24 mouse cellular contexts compared by ENCODE assay signal in the genomic region with DNA sequence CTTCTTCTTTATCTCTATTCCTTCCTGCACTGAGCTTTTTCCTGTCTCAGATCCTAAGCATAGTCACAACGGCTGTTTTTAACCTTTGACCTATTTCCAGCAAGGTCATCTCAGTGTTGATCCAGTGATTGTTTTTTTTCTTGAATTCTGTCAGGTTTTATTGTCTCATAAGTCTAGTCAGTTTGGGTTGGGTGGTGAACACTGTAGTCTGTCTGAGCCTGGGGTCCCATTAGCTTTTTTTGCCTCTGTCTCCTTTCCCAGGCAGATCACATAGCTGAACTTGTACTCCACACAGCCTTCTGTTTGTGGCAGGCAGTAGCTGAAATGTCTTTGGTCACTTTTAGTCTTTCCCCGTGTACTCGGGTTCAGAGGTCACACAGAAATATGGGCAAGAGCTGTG. TPM values are rescaled to one million over a fixed set of nuclear protein-coding genes. Genes with fewer than 3 reads are reported as not detected.
DNase-seq lines count a peak whose midpoint lies in the region; ATAC-seq and TF ChIP-seq lines count a peak whose summit lies in the region.
"Had no signal": no experiment of that assay in that cellular context is flagged by ENCODE, and none has a peak within 500 bp of the region (broad histone marks: within the 10 kb centered on the region; RNA-seq: fewer than 3 reads in every experiment).

No protein-coding gene starts in this region.

- 42% methylated on average over 3 of the region's 3 CpGs for WGBS in heart, embryonic 15.5 days
- 40% methylated on average over 3 of the region's 3 CpGs for WGBS in liver, embryonic 13.5 days (ENCODE audit: insufficient replicate concordance)

- no peaks in the 10 kb centered on the region for H3K9me3 ChIP-seq in heart, embryonic 15.5 days (replicated peaks)
- H3K9me3 ChIP-seq in ES-Bruce4 (replicated peaks; ENCODE audit: control insufficient read depth, insufficient read depth, low read length, poor library complexity, severe bottlenecking), result no peaks in the 10 kb centered on the region
- H3K9me3 ChIP-seq in liver, embryonic 13.5 days (replicated peaks), result no peaks in the 10 kb centered on the region
- H3K9me3 ChIP-seq: forebrain, embryonic 12.5 days; hindbrain, embryonic 15.5 days; intestine, embryonic 15.5 days; limb, embryonic 15.5 days; lung, embryonic 15.5 days; megakaryocyte, embryonic 14.5 days; midbrain, embryonic 13.5 days had no signal

- H3K4me2 ChIP-seq in heart, embryonic 15.5 days, result no peak overlapping the region
- no peak overlapping the region for H3K4me2 ChIP-seq in liver, embryonic 13.5 days
- H3K4me2 ChIP-seq: forebrain, embryonic 12.5 days; hindbrain, embryonic 15.5 days; intestine, embryonic 15.5 days; limb, embryonic 15.5 days; lung, embryonic 15.5 days; midbrain, embryonic 13.5 days had no signal

- intact Hi-C loops in left cerebral cortex, postnatal 10 days (cut with DNase I), result no loop called here

- TF ChIP-seq EP300 in ES-Bruce4 (IDR thresholded peaks at IDR 0.05; ENCODE audit: insufficient read depth, low read depth, low read length), result no peak

- TF ChIP-seq POLR2A in ES-Bruce4 (IDR thresholded peaks at IDR 0.05; ENCODE audit: insufficient read depth, low read length), result no peak

- no peak overlapping the region for H3K4me3 ChIP-seq in heart, embryonic 15.5 days
- no peak overlapping the region for H3K4me3 ChIP-seq in ES-Bruce4 (ENCODE audit: low read depth, low read length)
- no peak overlapping the region for H3K4me3 ChIP-seq in liver, embryonic 13.5 days (replicated peaks)
- H3K4me3 ChIP-seq: forebrain, embryonic 12.5 days; hindbrain, embryonic 15.5 days; intestine, embryonic 15.5 days; left cerebral cortex, adult 2 months; limb, embryonic 15.5 days; lung, embryonic 15.5 days; megakaryocyte, embryonic 14.5 days; midbrain, embryonic 13.5 days had no signal

- no peak for ATAC-seq in heart, embryonic 15.5 days (replicated peaks; ENCODE audit: insufficient number of reproducible peaks, insufficient read depth, low FRiP score, low read depth)
- ATAC-seq in liver, embryonic 13.5 days (ENCODE audit: low read depth), result no peak
- ATAC-seq: intestine, embryonic 15.5 days; midbrain, embryonic 13.5 days had no signal

- H3K36me3 ChIP-seq in heart, embryonic 15.5 days, result peaks cover 83% of the 10 kb centered on the region
- H3K36me3 ChIP-seq in ES-Bruce4 (ENCODE audit: control insufficient read depth, insufficient read depth, low read length, poor library complexity, severe bottlenecking), result peaks cover 92% of the 10 kb centered on the region
- H3K36me3 ChIP-seq in liver, embryonic 13.5 days, result peaks cover 100% of the 10 kb centered on the region

- DNase-seq in heart, adult 18-20 months, result no peak
- peak; percentile 30 for DNase-seq in 416B (ENCODE audit: low read depth)
- DNase-seq in liver, embryonic 13.5 days, result no peak
- no peak for DNase-seq in cerebellum, adult 9-10 months
- no peak for DNase-seq in left cerebral cortex, postnatal 10 days (ENCODE audit: extremely low spot score in 1 of 2, low spot score in 2 of 2)
- DNase-seq: adrenal gland, postnatal 14 days; cerebellum, adult 11 months; cerebellum, postnatal 10 days; kidney, adult 8-10 months; kidney, postnatal 36 days; left cerebral cortex, postnatal 4 days; lung, postnatal 36 days; thymus, adult 18-20 months; thymus, postnatal 36 days had no signal

- 0 out of 2 replicates have a peak overlapping the region, but pooled peaks have one; percentile 23 for H3K27ac ChIP-seq in heart, embryonic 15.5 days
- peak overlapping the region; percentile 82; the same call in 1 of the 2 replicates for H3K27ac ChIP-seq in ES-Bruce4 (ENCODE audit: insufficient read depth, low read length)
- peak overlapping the region; percentile 41 for H3K27ac ChIP-seq in liver, embryonic 13.5 days
- H3K27ac ChIP-seq: forebrain, embryonic 12.5 days; hindbrain, embryonic 15.5 days; intestine, embryonic 15.5 days; left cerebral cortex, adult 2 months; limb, embryonic 15.5 days; lung, embryonic 15.5 days; midbrain, embryonic 13.5 days had no signal

- no peaks in the 10 kb centered on the region for H3K4me1 ChIP-seq in heart, embryonic 15.5 days (replicated peaks)
- H3K4me1 ChIP-seq in ES-Bruce4 (ENCODE audit: control insufficient read depth, insufficient read depth, low read length), result peaks cover 2% of the 10 kb centered on the region
- peaks cover 11% of the 10 kb centered on the region for H3K4me1 ChIP-seq in liver, embryonic 13.5 days (replicated peaks)
- H3K4me1 ChIP-seq: forebrain, embryonic 12.5 days; hindbrain, embryonic 15.5 days; intestine, embryonic 15.5 days; limb, embryonic 15.5 days; lung, embryonic 15.5 days; midbrain, embryonic 13.5 days had no signal

- H3K9ac ChIP-seq in heart, embryonic 15.5 days, result no peak overlapping the region
- H3K9ac ChIP-seq in ES-Bruce4 (ENCODE audit: low read depth, poor library complexity, severe bottlenecking), result no peak overlapping the region
- no peak overlapping the region for H3K9ac ChIP-seq in liver, embryonic 13.5 days
- H3K9ac ChIP-seq: forebrain, embryonic 12.5 days; hindbrain, embryonic 15.5 days; intestine, embryonic 15.5 days; limb, embryonic 15.5 days; lung, embryonic 15.5 days; midbrain, embryonic 13.5 days had no signal

- H3K27me3 ChIP-seq in heart, embryonic 15.5 days, result no peaks in the 10 kb centered on the region
- no peaks in the 10 kb centered on the region for H3K27me3 ChIP-seq in ES-Bruce4 (ENCODE audit: control insufficient read depth, insufficient read depth, low read length, poor library complexity, severe bottlenecking)
- no peaks in the 10 kb centered on the region for H3K27me3 ChIP-seq in liver, embryonic 13.5 days
- H3K27me3 ChIP-seq: forebrain, embryonic 12.5 days; hindbrain, embryonic 15.5 days; intestine, embryonic 15.5 days; limb, embryonic 15.5 days; lung, embryonic 15.5 days; megakaryocyte, embryonic 14.5 days; midbrain, embryonic 13.5 days had no signal

- no peak for TF ChIP-seq CTCF in ES-Bruce4 (IDR thresholded peaks at IDR 0.05; ENCODE audit: low read depth, low read length)

RNA-seq across cellular contexts. Expression of a gene that starts 14.9 kb away (rescaled TPM):
- polyA plus RNA-seq in heart, embryonic 15.5 days (2015; fragmentation: Nextera tagmentation; extraction: Ambion mirVana), result 9.5 and 9.7 TPM in 2 replicates
- total RNA-seq in heart, adult 18-20 months (2021), result 10 to 100 TPM; 31.3 to 35.9 TPM
- 68.6 and 72.3 TPM in 2 replicates for polyA plus RNA-seq in ES-Bruce4 (2011; ENCODE audit: insufficient read depth, insufficient read length, low read depth, missing spikeins)
- 6.2 and 6.9 TPM in 2 replicates for polyA plus RNA-seq in liver, embryonic 13.5 days (2015; fragmentation: Nextera tagmentation; extraction: Ambion mirVana)
- 10 to 100 TPM; 44.1 to 44.2 TPM for total RNA-seq in left cerebral cortex, postnatal 10 days (2021)

RNA-seq across cellular contexts. Expression of a gene that starts 15.0 kb away (rescaled TPM):
- polyA plus RNA-seq in heart, embryonic 15.5 days (2015; fragmentation: Nextera tagmentation; extraction: Ambion mirVana), result 63.0 and 74.3 TPM in 2 replicates
- total RNA-seq in heart, adult 18-20 months (2021), result 10 to 100 TPM; 26.0 to 28.7 TPM
- 126 and 129 TPM in 2 replicates for polyA plus RNA-seq in ES-Bruce4 (2011; ENCODE audit: insufficient read depth, insufficient read length, low read depth, missing spikeins)
- 55.0 and 58.1 TPM in 2 replicates for polyA plus RNA-seq in liver, embryonic 13.5 days (2015; fragmentation: Nextera tagmentation; extraction: Ambion mirVana)
- total RNA-seq in left cerebral cortex, postnatal 10 days (2021), result 10 to 100 TPM; 13.2 to 17.0 TPM

Comparison
In these comparisons a context has a peak if more than half of its experiments do, and no peak if none do; other contexts are left out.
1. H3K27ac ChIP-seq: peak in every context shown above with its lines; median percentile 82 in ES-Bruce4; 41 in liver, embryonic 13.5 days; 23 in heart, embryonic 15.5 days.